Mouse (Mus musculus) neural tube, embryonic 11.5 days (tissue): Measurements from ENCODE around the gene Rab11fip5. TPM values are rescaled to one million over a fixed set of nuclear protein-coding genes. Genes with fewer than 3 reads are reported as not detected.

Source experiments
- ATAC-seq: fragments of 200-750 bp; cut with Nextera tagmentation; 2 replicates; pipeline ENCODE4 v1.8.0; 2017; ENCODE audit warnings: moderate number of reproducible peaks, mild to moderate bottlenecking, moderate TSS enrichment, moderate library complexity; ENCODE audit not compliant: insufficient read depth, low FRiP score, low TSS enrichment
- DNase-seq: peaks from one replicate; pipeline ENCODE4 v3.0.0-alpha.2; 2015; ENCODE audit warnings: low spot score
- H3K27ac ChIP-seq: fragments of 300-500 bp; sonication (generic); 2 replicates; pipeline ENCODE4 v1.5.1; 2014; ENCODE audit warnings: low read depth, mild to moderate bottlenecking, low read length
- H3K27me3 ChIP-seq: fragments of 300-500 bp; sonication (generic); 2 replicates; pipeline ENCODE4 v1.6.1; 2014; ENCODE audit warnings: mild to moderate bottlenecking, low read length, mixed read lengths; ENCODE audit not compliant: control insufficient read depth, insufficient read depth
- H3K36me3 ChIP-seq: fragments of 300-500 bp; sonication (generic); 2 replicates; pipeline ENCODE4 v1.6.1; 2014; ENCODE audit warnings: mild to moderate bottlenecking, low read length, moderate library complexity, mixed read lengths; ENCODE audit not compliant: control insufficient read depth, insufficient read depth
- H3K4me1 ChIP-seq: fragments of 300-500 bp; sonication (generic); 2 replicates; pipeline ENCODE4 v1.6.1; 2014; ENCODE audit warnings: low read length, mixed read lengths; ENCODE audit not compliant: control insufficient read depth, insufficient read depth
- H3K4me2 ChIP-seq: fragments of 300-500 bp; sonication (generic); 2 replicates; pipeline ENCODE4 v1.6.1; 2014; ENCODE audit warnings: low read depth, mild to moderate bottlenecking, moderate library complexity
- H3K4me3 ChIP-seq: fragments of 300-500 bp; sonication (generic); 2 replicates; pipeline ENCODE4 v1.5.1; 2014; ENCODE audit warnings: low read depth, low read length
- H3K9ac ChIP-seq: fragments of 300-500 bp; sonication (generic); 2 replicates; pipeline ENCODE4 v1.6.1; 2014; ENCODE audit warnings: mild to moderate bottlenecking, low read length
- H3K9me3 ChIP-seq: fragments of 300-500 bp; sonication (generic); 2 replicates; pipeline ENCODE4 v1.6.1; 2016; ENCODE audit warnings: low read length; ENCODE audit not compliant: control insufficient read depth
- WGBS: fragments of 180-500 bp; shearing (Covaris S2); extraction: QIAGEN DNeasy Blood & Tissue Kit; methylation state at CpG from one replicate; pipeline ENCODE4 v1.1.7; 2014; 5-methylcytosine and 5-hydroxymethylcytosine counted together
- polyA plus RNA-seq: library from polyadenylated mRNA; unstranded; fragments of >200 nt; fragmentation: Nextera tagmentation; extraction: Ambion mirVana; gene quantifications from 2 replicates; pipeline ENCODE4 v1.2.1, GENCODE M21; 2014

Gene Rab11fip5
- polyA plus RNA-seq, 1 experiment from 2014 or later, result 4.4 TPM

DNA sequence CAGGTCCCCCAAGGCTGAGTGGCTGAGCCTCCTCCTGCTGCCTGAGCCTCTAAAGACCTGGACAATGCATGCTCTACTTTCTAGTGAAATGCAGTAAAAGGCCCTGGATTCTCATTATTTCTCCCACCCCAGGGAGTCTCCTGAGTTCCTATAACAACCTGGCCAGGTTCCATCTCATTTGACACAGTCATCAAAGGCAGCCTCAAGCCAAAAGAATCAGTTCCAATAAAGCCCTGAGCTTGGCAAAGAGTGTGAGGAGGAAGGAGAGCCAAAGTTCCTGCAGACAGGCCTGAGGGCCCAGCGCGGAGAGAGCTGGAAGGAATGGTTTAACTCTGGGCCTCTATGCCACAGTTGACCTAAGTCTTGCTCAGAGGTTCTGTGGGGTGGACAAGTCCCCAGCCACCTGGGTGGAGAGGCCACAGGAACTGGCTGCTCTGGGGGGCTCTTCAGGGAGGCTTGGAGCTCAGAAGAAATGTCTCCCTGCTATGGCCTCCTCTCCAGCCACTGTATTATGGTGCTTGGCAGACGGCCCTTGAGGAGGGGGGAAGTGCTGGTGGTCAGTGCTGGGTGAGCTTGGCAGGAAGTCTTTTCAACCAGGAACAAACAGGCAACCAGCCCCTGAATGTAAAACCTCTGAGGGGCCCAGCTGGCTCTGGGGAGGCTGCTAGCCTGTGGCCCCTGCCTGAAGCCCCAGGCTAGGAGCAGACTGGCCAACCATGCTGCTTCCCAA is 71.9 kb downstream of the Rab11fip5 start:
- Histone ChIP-seq H3K36me3 (no peaks in the 10 kb centered on the region), H3K27ac (no peak overlapping the region), H3K4me1 (no peaks in the 10 kb centered on the region), H3K27me3 (no peaks in the 10 kb centered on the region), H3K9ac (no peak overlapping the region), H3K4me2 (no peak overlapping the region), H3K9me3 (no peaks in the 10 kb centered on the region), H3K4me3 (no peak overlapping the region)
- DNase-seq, result no peak
- 73% methylated on average over 3 of the region's 3 CpGs for WGBS
- ATAC-seq, result no peak

DNA sequence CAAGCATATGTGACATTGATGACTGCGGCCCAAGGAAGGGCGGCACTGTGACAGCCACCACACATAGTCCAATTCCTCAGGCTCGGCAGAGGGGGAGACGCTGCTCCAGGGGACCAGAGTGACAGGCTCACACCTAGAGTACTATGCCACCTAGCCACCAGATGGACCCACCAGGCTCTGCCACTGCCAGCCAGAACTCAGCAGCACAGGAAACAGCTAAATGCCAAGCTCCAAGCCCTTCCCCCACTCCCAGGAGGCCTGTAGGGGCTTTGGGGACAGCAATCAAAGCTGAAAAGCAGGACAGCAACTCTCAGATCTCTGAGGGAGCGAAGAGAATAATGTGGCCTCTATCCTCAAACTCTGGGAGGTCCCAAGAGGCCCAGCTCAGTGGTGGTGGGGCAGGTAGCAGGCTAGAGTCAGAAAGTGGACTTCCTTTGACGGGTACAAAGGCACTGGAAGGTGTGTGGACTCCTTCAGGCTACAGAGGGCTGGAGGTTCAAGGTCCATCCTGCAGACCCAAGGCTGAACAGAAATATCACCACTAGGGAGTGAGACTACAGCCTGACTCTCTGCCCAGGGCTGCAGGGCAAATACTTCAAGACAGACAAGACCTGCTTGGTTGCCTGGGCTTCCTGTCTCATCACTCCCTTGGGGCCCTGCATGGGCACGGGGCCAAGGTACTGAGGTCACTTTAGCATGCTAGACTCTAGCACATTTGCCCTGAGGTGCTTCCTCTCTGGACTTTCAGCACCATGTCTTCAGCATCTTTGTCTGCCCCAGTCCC is 78.9 kb downstream of the Rab11fip5 start:
- Histone ChIP-seq H3K27ac (no peak overlapping the region), H3K9ac (no peak overlapping the region)
- no peak for ATAC-seq

DNA sequence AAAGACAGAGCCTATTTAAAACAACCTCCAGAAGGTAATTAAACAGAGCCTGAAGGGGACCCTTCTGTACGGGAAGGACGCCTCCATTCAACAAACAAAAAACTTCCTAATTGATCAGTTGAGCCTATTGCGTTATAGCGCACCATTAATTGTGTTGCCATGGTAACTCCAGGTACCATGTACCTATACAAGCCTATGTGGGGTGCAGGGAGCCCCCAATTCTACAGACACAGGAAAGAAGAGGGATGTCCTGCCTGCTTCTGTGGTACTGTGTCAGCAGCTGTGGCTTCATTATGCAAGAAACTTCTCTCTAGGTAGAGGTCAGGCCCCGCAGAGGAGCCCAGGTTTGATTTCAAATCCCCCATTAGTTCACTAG is 80.4 kb downstream of the Rab11fip5 start:
- Histone ChIP-seq H3K4me2 (no peak overlapping the region), H3K36me3 (no peaks in the 10 kb centered on the region), H3K4me3 (no peak overlapping the region), H3K4me1 (peaks cover 8% of the 10 kb centered on the region; the same call in 1 of the 2 replicates), H3K27ac (peak overlapping the region; percentile 36; the same call in 1 of the 2 replicates), H3K27me3 (no peaks in the 10 kb centered on the region), H3K9me3 (no peaks in the 10 kb centered on the region), H3K9ac (no peak overlapping the region)
- WGBS, result 41% methylated on average over 5 of the region's 5 CpGs
- ATAC-seq (peak; percentile 48), DNase-seq (no peak)

More for the DNA sequence above, 78.9 kb downstream of the Rab11fip5 start:
- no peaks in the 10 kb centered on the region for H3K9me3 ChIP-seq
- WGBS, result 73% methylated on average over 7 of the region's 7 CpGs
- peaks cover 8% of the 10 kb centered on the region; the same call in 1 of the 2 replicates for H3K4me1 ChIP-seq
- no peak for DNase-seq
- no peak overlapping the region for H3K4me3 ChIP-seq
- no peaks in the 10 kb centered on the region for H3K27me3 ChIP-seq
- H3K36me3 ChIP-seq, result no peaks in the 10 kb centered on the region
- no peak overlapping the region for H3K4me2 ChIP-seq

DNA sequence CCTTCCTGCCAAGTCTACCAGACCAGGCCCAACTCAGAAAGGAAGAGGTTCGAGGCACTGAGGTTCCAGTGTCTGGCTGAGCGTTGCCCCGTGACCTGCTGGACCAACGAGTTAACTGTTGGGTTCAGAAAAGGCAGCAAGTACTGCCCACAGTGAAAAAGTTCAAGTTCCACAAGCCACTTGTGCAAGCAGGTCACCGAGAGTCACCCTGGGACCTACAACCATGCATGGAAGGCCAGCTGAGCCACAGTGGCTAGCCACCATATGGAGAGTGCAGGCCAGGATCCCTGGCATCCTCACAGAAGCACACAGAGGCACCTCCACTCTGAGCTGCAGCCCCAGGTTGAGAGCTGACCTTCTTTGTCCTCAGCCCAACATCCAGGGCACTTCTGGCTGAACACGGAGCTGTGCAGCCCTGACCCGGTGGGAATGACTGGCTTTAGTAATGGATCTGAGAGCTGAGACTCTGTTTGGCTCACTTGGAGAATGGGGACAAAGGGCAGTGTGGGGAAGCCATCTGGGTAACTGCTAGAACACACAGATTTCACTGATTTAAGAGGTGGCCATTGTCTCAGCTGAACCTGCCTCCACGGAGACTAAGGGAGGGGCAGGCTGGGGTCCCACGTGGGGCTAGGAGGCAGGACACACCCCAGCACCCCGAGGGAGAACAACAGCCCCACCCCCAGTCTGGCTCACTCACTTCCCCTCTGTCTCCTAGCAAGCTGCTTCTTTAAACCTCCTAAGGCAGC is 81.0 kb downstream of the Rab11fip5 start:
- Histone ChIP-seq H3K4me2 (no peak overlapping the region), H3K27ac (peak overlapping the region; percentile 36)

DNA sequence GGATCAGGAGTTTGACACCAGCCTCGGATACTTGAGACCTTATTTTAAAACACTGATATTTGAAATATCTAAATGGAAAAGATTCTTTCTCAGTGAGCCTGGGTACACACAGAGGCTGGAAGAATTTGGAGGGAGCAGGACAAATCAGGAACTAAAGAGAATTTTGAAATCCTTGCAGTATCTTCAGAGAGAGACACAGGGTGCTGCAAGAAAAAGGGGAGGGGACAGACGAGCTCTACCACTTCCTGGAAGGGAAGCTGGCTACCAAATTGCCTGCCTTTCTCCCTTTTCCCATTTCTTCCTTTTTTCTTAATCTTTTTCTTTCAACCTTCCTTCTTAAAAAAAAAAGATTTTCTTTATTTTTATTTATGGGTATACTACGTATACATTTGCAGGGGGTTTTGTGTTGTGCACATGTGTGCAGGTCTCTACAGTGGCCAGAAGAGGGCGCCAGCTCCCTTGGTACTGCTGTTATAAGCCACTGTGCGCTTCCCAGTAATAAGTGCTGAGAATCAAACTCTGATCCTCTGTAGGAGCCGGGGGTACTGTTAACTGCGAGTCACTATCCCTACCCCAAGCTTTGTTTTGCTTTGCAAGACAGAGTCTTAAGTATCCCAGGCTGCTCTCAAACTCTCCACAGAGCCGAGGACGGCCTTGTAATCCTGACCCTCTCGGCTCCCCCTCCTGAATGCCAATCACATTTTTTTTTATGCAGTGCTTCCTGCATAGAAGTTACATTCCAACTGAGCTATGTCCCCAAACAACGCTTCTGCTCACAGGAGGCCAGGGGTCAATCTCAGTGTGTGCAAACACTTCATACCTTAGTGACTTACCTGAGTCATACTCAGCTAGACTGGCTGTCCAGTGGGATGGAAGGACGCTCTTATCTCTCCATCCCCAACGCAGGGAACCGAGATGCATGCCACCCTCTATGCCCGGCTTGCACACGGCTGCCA is 83.3 kb downstream of the Rab11fip5 start:
- Histone ChIP-seq H3K27me3 (no peaks in the 10 kb centered on the region), H3K4me1 (peaks cover 8% of the 10 kb centered on the region; the same call in 1 of the 2 replicates), H3K9me3 (no peaks in the 10 kb centered on the region), H3K4me3 (no peak overlapping the region), H3K27ac (no peak overlapping the region), H3K36me3 (no peaks in the 10 kb centered on the region), H3K9ac (no peak overlapping the region), H3K4me2 (no peak overlapping the region)
- 89% methylated on average over 16 of the region's 16 CpGs for whole genome bisulfite sequencing
- no peak for DNase-seq
- no peak for ATAC-seq

More for the DNA sequence above, 81.0 kb downstream of the Rab11fip5 start:
- no peak overlapping the region for H3K9ac ChIP-seq
- DNase-seq, result peak; percentile 29
- H3K9me3 ChIP-seq, result no peaks in the 10 kb centered on the region
- H3K4me1 ChIP-seq, result peaks cover 8% of the 10 kb centered on the region; the same call in 1 of the 2 replicates
- 48% methylated on average over 10 of the region's 10 CpGs for WGBS
- H3K4me3 ChIP-seq, result no peak overlapping the region
- no peaks in the 10 kb centered on the region for H3K27me3 ChIP-seq
- H3K36me3 ChIP-seq, result no peaks in the 10 kb centered on the region
- peak; percentile 81 for ATAC-seq

DNA sequence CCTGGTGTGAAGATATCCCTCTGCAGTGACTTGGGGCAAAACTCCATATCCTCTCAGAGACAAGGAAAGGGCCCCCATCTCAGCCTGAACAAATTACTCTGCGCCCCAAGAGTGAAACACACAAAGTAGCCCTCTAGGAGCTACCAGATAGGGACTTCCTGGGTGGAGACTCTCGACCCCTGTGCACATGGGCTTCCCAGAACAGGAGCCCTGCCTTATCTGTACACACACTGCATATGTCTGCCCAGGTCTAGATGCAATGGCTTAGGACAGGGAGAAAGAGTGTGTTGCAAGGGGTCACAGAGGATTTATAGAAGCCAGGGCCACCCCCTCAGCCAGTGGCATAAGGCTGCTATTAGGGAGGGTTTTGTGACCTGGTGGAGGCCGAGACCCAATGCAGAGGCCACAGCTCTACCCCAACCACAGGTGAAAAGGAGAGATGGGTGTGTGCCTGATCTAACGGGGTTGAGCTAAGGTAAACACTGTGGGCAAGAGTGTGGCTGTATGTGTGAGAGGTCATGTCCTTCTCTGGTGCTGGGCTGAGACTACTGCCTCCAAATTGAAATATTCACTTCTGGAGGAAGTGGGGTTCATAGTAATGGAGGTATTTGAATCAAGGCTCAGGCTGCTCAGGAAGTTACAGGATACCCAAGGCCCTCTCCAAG is 86.1 kb downstream of the Rab11fip5 start:
- no peak overlapping the region for H3K4me3 ChIP-seq
- H3K4me2 ChIP-seq, result no peak overlapping the region
- H3K27me3 ChIP-seq, result no peaks in the 10 kb centered on the region
- H3K9ac ChIP-seq, result no peak overlapping the region
- no peak for DNase-seq
- H3K36me3 ChIP-seq, result no peaks in the 10 kb centered on the region
- H3K9me3 ChIP-seq, result no peaks in the 10 kb centered on the region
- no peak overlapping the region for H3K27ac ChIP-seq
- WGBS, result 84% methylated on average over 4 of the region's 4 CpGs
- ATAC-seq, result no peak
- peaks cover 3% of the 10 kb centered on the region; the same call in 1 of the 2 replicates for H3K4me1 ChIP-seq

DNA sequence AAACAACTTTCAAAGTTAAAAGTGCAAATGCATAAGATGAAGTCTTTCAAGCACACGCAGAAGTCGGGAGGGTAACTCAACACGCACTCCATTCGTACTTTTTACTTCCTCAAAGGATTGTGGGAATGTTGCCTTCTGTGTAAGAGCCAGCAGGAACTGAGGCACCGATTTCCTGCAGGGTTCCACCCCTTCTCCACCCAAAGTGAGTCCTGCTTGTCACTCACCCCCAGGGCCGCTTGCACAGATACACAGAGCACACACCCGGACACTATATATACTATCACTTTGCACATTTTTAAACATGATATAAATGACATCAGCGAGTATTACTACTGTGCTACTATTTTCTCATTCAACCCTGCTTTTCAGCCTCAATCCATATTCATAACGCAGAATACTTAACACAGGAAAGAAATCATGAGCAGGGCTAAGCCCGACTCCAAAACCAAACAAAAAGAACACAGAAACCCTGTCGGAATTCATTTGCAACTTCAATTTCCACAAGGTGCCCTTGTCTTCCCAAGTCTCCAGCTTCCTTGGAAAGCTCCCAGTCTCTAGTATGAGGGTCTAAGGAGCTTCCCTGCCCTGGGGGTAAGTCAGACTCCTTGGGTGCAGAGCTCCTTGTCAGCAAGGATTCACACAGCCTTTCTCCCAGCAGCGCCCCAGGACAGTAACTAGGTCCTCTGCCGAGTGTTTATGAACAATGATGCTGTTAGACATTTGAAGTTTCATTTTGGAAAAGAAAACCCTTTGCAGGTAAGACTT is 88.0 kb downstream of the Rab11fip5 start:
- ATAC-seq, result no peak
- Histone ChIP-seq H3K4me1 (no peaks in the 10 kb centered on the region), H3K27ac (no peak overlapping the region), H3K9ac (no peak overlapping the region), H3K27me3 (no peaks in the 10 kb centered on the region), H3K4me2 (no peak overlapping the region), H3K36me3 (no peaks in the 10 kb centered on the region), H3K4me3 (no peak overlapping the region), H3K9me3 (no peaks in the 10 kb centered on the region)
- DNase-seq, result no peak
- WGBS, result 87% methylated on average over 13 of the region's 13 CpGs
